In genomic region chr3:145521528-145522080, GRCm38 (mm10) we compare ENCODE assay signal across 15 mouse cellular contexts.
"Had no signal": no experiment of that assay in that cellular context is flagged by ENCODE, and none has a peak within 500 bp of the region (broad histone marks: within the 10 kb centered on the region; RNA-seq: fewer than 3 reads in every experiment).

No protein-coding gene starts in this region.

- H3K4me1 ChIP-seq: liver, embryonic 13.5 days; lung, embryonic 15.5 days; midbrain, embryonic 13.5 days; neural tube, embryonic 15.5 days had no signal

- H3K9me3 ChIP-seq: liver, embryonic 13.5 days; lung, embryonic 15.5 days; midbrain, embryonic 13.5 days; neural tube, embryonic 15.5 days had no signal

- H3K9ac ChIP-seq: limb, embryonic 12.5 days; liver, embryonic 13.5 days; liver, postnatal 0 days; lung, embryonic 15.5 days; midbrain, embryonic 13.5 days; neural tube, embryonic 15.5 days had no signal

- H3K27me3 ChIP-seq: limb, embryonic 12.5 days; liver, embryonic 13.5 days; lung, embryonic 15.5 days; midbrain, embryonic 13.5 days; neural tube, embryonic 15.5 days had no signal

- H3K4me3 ChIP-seq: limb, embryonic 12.5 days; liver, embryonic 13.5 days; lung, embryonic 15.5 days; midbrain, embryonic 13.5 days; neural tube, embryonic 15.5 days had no signal

- H3K36me3 ChIP-seq: limb, embryonic 12.5 days; liver, embryonic 13.5 days; lung, embryonic 15.5 days; midbrain, embryonic 13.5 days; neural tube, embryonic 15.5 days had no signal

- DNase-seq: kidney, adult 11 months; kidney, adult 9 months; kidney, postnatal 36 days; liver; liver, embryonic 13.5 days; liver, postnatal 0 days; lung, postnatal 14 days; spleen, adult 18-20 months; thymus, adult 18-20 months; thymus, postnatal 14 days had no signal

- H3K27ac ChIP-seq: kidney, postnatal 0 days; limb, embryonic 12.5 days; liver, embryonic 13.5 days; lung, embryonic 15.5 days; midbrain, embryonic 13.5 days; neural tube, embryonic 15.5 days had no signal
